Mouse (Mus musculus): ENCODE results near the gene Cntn6. TPM values are rescaled to one million over a fixed set of nuclear protein-coding genes. Genes with fewer than 3 reads are reported as not detected.

Cntn6 gene
- not detected for polyA plus RNA-seq (2017; shearing (Covaris generic))

DNA sequence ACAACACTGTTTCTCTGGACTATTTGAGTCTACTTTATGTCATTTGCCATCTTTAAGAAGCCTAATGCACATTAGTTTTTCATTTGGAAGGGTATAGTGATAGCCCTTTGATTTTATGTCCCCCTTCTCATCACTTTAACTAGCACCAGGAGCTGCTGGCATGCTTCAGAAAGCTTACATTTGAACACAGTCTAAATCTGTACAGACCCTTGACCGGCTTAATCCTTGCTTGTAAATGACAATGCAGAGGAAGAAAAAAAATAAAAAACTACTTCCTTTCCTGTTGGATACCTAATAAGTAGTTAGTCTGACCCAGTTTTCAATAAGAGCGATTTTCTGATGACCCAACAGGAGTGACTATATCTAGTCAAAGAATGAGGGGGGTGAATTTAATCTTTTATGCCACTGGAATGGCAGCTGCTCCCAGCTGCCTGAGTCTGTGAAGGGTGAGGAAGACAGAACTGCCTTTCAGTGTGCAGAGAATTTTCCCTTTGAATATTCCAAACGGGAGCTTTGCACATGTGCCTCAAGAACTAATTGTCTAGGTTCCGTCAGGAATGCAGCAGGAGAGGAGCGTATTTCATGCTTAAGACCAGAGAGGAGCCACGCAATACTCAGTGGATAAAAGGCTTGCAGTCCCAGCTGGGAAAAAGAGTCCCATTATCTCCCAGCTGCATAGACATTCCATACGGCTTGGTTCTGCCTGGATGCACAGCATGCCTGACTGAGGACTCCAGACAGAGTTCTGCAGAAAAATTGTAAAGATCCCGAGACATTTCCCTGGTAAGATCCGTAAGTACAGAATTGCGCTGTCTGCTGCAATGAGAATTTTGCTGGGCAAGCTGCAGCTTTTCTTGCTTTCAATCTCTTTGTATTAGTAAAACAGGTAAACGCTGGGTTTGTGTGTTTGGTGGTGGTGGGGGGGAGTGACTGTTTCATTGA, at the start of gene Cntn6:
Gene Cntn6 (plus strand): TSS at position 301 of the 942 bp plus-strand sequence.
- no peak for ATAC-seq

DNA sequence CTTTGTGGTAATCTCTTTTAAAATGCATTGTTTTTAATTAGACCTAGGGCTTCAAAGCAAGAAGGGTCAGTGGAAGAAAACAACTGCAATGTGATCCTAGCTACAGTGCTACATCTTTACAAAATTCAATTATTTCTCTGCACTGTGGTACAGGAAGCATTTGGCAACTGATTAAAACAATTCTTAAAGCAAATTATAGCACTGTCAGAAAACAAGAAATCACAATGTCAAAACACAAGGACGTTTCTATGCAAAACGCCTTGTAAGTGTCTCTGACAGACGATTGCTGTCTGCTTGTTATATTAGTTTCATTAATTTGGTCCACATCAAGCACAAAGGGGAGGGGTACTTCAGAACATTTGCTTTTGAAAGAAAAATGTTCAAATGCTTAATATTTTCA, 48.9 kb upstream of the Cntn6 start:
- ATAC-seq: no peak

DNA sequence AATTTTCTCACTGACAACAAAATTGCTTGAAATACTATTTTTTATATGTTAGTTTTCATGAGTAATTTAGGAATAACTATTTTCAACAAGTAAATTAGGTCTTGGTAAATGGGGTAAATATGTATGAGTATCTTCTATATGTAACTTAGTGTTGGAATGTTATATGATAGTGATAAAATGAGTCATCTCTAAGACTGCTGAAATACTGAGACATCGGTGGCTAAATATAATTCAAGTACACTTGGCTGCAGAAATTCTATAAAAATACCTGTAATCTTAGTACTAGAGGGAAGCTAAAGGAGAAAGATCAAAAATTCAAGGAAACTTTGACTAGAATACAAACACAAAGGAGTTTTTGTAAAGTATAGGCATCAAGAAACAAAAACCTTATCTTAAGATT, 21.9 kb upstream of the Cntn6 start:
- no peak for ATAC-seq

DNA sequence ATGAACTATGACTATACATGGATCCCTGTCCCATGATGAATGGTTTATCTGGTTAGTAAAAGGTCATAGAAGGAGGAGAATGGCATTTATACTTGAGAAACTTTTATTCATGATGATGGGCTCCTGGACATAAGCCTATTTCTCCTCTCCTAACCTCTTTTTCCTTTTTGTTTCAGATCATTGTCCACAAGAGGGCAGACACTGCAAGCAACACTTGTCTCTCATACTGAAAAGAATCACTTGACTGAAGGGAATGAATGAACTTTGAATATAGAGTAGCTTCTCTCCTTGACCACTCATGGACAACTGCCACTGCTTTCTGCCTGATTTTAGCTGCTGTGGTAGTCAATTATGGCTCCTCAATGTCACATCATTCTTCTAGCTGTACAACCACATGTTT, 13.3 kb upstream of the Cntn6 start:
- no peak for ATAC-seq

DNA sequence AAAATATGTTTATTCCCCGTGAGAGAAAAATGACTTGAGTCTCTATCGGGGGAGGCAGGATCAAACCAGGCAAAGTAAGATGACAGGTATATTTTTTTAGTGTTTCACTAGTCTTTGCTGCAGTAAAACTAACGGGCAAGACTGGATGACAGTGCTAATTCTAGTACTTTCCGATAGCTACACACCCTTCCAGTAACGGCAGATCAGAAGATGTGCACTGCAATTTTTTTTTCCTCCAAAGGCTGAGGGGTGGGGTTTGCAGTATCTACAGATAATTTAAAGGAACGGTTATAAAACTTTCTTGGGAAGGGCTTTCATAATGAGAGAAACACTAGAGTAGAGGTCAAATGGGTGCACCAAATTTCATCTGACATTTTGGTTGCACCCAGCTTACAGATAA, 869 bp downstream of the Cntn6 start:
- no peak for ATAC-seq

DNA sequence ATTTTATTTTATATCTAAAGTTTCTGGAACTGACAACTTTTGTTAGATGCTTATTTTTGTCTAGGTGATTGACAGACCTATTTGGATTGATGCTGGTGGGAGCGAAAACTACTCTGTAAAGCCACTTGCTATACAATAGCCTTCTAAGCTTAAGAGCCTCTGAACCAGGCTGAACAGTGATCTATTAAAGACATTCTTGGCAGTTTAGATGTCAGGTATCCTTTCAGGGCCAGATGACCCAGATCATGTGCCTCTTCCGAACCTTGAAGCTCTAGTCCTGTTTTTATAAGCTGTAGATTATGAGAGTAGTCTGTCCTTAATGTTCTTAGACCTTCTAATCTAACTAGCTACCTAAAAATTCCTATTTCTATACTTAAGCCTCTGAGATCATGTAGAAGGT, 3.2 kb downstream of the Cntn6 start:
- ATAC-seq: no peak

DNA sequence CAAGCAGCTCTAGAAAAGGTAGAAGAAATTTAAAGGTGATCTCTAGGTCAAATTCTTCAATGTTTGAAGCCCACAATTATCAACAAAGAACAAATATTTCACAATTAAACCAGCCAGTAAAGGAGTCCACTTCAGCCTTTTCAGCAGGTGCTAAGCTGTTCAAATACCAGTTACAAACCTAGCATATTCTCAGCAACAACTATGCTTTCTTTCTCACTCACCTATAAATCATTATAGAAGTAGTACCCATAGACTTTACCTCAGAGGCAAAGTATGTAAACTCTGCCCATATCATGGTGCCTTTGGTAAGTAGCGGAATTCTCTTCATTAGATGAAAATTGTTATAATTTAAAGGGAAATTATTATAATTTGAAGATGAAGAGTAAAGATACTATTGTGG, 71.4 kb downstream of the Cntn6 start:
- ATAC-seq: no peak

DNA sequence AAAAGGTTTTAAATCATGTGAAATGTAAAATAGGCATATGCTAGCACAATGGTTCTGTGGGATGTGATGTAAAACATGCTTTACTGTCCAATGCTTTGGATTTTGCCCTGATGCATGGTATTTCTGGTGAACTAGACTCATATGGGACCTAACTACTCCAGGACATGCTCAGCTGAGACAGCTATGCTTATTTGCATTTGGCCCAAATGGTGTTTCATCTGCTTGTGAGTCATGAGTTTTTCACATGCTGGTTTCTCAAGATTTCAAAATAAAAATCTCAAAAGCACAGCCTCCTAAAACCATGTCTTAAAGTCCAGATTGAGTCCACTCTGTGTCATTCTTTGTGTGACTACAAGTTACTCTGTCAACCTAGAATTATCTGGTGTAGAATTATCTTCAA, 77.0 kb downstream of the Cntn6 start:
- ATAC-seq: no peak

DNA sequence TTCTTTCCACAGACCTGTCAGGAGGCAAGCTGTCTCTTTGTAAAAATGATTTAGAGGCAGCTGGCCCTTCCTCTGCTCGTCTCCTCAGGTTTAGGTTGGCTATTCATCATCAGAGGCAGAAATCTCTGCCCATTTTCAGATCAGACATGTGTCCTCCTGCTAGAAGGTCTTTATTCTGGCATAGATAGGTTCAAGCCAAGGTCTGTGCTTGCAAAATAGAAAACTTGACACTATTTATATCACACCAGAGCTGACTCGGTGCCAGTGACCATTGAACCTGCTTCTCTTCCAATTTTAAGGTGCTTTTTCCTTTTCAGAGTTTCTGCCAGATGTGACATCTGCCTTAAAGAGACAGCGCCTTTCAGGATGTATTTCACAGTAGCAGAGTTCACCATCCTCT, 95.4 kb downstream of the Cntn6 start:
- ATAC-seq: no peak

DNA sequence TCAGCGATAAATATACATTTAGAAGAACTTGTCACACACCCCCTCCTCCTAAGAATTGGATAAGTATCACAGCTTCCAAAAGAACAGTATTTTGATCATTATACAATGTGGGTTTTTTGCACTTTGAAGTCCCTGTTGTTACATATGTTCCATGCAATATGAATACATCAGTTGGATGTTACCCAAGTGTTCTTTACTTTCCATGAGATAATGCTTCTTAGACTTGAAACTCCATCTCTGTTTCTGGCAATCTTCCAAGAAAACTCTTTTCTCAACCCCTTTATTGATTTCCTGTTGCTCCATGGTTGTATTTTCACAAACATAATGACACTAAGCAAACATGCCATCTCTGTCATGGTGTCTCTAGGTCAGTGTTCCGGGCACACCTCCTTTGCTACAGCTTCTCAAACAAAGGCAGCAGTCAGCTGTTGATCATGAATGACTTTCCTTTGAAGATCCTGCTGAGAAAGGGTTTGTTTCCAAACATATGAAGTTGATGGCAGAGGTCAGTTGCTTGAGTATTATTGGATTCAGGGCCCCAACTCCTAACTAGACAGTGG, 108.3 kb downstream of the Cntn6 start:
- no peak for ATAC-seq

DNA sequence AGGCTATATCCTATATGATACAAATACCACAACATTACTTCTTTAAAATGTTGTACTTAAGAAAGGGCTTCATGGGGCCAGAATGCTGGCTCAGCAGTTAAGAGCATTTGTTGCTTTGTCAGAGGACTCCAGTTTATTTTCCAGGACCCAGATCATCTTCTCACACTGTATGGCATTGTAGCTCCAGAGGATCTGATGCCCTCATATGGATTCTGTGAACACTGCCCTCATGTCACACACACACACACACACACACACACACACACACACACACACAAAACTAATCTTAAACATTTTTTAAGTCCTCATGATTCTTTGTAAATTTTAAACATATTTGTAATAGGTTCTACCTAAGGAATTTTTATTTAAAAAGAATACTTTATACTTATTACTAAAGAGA, 110.3 kb downstream of the Cntn6 start:
- no peak for ATAC-seq

DNA sequence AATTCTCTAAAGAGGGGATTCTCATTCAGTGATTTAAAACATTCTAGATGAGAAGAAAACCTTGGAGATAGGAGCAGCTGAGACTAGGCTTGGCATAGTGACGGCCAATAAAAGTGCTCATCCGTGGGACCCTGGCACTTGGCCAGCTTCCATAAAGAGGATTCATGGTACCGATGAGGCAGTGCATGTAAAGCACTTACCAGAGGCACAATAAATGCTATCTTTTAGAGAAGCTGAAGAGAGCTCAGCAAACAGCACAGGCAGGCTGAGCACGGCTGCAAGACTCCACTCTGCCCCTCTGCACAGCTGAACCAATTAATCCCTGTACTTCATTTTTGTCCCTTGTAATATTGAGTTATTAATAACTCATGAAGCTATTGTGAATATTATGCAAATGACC, 110.8 kb downstream of the Cntn6 start:
- ATAC-seq: no peak

DNA sequence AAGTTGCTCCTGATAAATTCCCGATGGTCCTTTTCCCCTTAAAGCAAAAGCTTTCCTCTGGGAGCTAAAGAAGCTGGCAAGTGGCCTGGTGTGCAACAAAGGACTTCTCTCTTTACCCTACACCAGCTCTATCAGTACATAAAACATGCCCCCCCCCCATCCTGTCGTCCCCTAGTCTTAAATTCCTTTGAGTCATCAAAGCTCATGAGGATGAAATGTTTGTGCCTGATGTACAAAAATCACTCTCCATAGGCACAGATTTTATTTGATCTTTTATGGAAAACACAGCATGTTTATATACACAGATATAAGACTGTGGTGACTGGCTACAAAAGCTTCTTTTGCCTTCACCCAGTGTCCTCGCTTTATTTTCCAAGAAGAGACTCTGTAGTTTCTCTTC, 112.6 kb downstream of the Cntn6 start:
- no peak for ATAC-seq

DNA sequence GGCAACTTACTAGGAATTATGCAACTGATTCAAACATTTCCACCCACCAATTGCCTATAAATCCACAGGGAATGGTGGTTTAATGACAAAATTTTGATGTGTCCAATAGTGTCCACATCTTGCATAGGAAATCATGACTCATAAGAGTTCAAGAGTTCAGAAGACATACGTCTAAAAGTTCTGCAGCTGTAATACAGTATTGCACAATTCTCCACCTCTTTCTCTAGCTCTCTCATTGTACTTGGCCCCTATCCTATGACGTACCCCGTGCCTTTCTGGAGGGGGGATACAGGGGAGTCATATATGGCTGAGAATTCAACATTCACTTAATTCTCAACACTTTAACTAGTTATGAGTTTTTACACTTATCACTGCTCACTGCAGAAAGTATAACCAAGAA, 160.9 kb downstream of the Cntn6 start:
- no peak for ATAC-seq

DNA sequence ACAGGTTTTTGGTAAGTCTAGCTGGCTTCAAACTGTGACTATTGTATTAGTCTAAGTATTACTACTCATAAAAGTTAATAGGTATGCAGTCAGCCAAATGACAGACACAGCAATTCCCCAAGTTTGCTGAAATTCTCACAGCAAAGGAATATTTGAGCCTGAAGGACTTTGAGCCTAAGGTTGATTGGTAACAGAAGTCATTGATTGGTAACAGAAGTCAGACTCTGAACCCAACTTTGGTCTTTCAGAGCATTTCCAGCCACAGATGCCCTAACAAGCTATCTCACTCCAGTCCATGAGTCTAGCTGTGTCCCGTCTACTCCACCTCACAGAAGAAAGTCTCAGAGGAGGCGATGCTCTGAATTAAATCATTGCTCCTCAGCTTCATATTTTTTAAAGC, 176.1 kb downstream of the Cntn6 start:
- no peak for ATAC-seq

DNA sequence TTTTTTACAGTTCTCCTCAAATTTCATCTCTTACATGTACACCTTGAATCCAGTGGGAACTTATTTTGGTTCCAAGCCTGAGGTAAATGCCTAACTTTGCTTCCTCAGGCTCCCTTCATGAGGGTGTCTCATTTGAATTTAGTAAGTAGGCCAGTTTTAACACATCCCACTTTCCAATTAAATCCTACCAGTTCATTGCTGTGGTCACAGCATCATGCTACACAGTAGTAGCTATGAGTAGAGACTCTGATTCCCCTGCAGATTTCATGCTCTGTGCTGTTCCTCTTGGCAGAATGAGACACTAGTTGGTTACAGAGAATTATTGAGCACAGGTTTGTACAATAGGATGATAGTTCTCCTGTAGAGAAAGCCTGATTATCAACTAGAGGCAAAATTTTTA, 181.7 kb downstream of the Cntn6 start:
- ATAC-seq: no peak

DNA sequence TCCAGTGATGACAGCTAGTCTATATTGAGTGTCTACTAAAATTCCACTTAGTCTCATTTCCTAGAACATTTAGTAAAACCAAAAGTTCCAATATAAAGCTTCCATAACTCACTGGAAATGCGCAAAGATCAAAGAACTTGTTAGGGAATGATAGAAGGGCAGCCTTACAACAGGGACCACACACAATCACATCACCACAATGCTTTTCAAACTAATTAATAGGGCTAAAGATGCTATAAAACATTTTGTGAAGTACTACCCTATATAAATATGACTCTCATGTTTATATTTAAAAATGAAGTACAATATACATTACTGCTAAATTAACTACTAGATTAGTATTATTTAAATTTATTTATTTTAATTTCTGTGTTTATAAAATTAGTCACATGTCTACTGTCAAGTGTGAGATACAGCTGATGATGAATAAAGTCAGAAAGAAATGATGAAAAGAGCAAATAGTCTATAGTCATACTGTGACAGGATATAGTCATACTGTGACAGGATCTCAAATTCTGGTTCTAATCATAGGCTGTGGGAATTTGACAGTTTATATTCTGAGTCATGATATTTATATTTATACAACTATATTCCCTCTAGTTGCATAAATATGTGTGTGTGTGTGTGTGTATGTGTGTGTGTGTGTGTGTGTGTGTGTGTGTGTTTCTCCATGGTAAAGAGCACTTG, 187.4 kb downstream of the Cntn6 start:
- ATAC-seq: no peak

DNA sequence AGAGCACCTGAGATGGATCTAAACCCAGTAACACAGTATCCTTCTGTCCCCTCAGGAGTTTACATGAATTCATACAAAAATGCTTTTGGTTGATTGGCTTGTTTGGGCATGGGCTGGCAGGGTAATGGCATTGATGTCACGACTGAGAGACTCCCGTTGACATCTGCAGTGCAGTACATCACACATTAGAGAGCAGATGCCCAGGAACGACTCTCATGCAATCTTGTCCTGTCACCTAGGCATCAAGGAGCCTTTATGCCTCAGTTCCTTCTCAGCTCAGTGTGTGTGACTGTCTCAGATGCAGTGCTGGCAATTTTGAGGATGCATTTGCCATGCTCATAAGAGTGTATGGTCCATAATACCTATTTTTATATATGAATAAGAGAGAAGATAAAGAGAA, 195.4 kb downstream of the Cntn6 start:
- ATAC-seq: no peak

DNA sequence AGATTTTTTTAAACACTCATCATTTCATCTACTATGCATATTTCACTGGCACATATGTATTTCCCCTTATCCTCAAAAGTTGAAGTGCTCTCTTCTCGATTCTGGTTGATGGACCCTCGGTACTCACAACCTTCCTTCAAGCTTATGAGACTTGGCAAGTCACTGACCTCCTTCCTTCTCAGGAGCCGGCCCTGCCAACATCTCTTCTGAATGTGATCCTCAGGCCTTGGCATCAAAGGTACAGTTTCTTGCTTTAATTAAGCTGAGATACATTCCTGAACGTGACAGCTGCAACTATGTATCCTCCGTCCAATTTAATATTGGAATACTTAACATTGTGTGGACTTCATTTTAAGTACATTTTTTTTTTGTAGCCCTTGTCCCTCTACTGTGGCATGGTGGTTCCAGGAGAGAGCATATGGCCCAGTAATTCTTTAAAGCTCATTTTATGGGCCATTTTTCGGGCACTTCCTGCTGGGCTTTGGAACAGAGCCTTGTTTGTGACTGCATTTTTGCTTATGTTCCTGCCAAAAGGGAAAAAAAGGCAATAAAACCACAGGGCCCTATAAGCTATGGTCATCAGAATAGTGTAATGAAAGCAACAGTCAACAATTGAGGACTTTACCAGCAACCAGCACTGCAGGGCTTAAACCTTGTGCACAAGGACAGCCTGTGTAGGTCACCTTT, 196.0 kb downstream of the Cntn6 start:
- ATAC-seq: no peak

DNA sequence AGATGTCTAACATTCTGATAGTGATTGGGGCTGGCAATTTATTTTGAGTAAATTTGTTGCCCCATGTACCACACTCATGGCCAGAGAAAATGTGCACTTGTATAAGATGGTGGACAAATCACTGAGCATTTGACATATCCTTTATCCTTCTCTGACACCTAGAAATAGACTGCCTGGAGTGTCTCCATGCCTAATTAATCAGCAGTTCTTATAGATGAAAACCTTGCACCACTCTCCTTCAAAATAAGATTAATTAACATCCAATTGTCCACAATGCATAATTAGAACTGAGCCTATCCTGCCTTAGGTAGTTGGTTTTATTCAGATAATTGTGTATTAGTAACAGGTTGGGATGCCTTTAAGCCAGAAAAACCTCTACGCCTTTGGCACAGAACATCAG, 236.0 kb downstream of the Cntn6 start:
- no peak for ATAC-seq

DNA sequence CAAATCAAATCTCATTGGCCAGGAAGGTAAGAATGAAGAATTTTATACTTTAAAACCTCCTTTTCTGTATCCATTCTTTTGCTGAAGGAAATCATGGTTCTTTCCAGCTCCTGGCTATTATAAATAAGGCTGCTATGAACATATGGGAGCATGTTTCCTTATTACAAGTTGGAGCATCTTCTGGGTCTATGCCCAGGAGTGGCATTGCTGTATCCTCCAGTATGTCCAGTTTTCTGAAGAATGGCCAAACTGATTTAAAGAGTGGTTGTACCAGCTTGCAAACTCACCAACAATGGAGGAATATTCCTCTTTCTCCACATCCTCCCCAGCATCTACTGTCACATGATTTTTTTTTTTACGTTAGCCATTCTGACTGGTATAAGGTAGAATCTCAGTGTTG, 241.7 kb downstream of the Cntn6 start:
- ATAC-seq: no peak

DNA sequence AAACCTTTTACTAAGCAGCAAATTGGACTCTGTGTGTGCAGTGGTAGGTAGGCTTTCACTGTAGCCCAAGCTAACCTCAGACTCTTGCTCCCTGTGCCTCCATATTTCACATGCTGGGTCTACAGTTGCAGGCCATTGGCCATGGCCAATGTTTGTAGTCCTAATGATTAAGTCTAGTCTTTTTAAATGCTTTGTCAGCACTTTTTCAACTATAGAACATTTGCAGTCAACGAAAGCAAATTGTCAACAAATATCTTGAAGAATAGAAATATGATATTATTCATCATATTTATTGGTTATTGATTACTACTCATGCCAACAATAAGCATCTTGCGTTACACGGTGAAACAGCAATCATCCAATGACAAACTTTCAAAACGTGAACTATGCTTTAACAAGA, 246.4 kb downstream of the Cntn6 start:
- ATAC-seq: no peak

DNA sequence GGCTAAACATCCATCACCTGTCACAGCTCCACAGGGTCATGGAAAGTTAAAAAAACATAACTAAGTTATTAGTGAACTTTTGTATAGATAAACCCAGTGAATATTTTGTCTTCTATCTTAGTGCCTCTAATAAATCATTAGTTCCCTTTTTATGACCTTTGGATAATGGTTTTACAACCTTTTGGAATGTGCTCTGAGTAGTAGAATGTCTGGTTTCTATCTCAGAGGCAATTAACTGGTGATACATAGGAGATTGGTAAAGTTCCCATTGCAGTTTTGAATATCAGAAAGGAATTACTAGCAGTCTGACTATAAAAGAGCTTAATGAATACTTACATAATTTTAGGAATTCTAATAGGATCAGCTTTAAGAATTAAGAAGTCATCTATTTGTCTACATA, 265.5 kb downstream of the Cntn6 start:
- ATAC-seq: no peak

All from inflammation-experienced regulatory T-cells, adult 6 months (primary cell).